Mouse (Mus musculus) spleen, postnatal 36 days (tissue): ENCODE data around the gene Zfp871.

Experiments used
- DNase-seq, 2 experiments: peaks; one replicate each; pipeline ENCODE4 v3.0.0; 2022; ENCODE audit warnings: low spot score in 2 of 2, mixed read lengths in 1 of 2

Zfp871 gene

DNA sequence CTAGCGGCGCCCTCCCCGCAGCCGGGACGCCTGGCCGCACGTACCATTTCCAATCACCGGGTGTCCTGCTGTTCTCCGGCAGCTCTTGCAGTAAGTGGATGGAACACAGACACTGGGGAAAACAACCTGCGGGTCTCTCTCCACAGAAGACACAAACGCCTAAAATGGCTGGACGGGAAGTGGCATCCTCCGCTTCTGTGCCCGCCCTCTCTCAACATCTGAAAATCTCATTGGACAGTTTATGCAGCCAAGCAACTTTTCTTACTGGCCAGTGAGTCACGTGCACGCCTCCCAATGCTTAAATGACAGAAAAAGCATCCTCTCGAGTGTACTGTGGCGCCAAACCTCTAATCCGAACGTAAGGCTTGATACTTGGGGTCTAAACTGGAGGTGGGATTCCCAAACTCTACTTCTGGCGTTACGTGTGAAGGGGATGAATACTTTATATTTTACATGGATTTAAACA lies at the start of gene Zfp871:
Gene Zfp871 (minus strand): TSS at position 194 of the 466 bp plus-strand sequence.
- DNase-seq: peak; percentile 88 to 90

GRCm38 (mm10) chr17:32830418-32830782 lies 42.3 kb upstream of the Zfp871 start:
- no peak for DNase-seq

- DNase-seq: peak; percentile 66 to 74
These were observed 41.7 kb upstream of the Zfp871 start, which contains the start of gene Zfp799 for GRCm38 (mm10) chr17:32829540-32830417. Zfp799 (minus strand) TSS chr17:32830261.

DNA sequence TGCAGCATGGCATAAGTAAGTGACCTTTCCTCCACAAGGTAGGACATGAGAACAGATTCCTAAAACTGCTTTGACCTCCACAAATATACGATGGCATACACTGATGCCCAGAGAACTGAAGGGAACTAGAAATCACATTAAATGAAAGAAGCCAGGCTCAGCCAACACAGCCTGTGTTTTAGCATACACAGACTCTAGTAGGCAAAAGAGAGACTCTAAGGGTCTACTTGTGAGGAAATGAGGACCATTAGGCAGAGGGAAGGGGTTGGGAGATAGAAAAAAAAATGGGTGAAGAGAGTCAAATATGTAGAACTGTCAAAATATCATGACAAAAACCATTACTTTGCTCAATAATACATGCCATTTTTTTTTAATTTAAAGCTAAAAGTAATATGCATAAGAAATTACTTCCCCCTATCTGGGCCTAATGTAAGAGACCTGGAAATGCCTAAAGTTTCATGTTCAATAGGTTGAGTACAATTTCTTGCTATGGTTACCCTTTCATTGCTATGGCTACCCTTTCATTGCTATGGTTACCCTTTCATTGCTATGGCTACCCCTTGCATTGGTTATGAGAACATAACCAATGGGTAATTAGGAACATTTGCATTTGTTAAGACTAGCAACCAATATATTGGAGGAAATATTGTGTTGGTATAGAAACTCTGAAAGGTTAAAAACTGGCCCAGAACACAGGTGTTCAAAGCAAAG lies 28.1 kb upstream of the Zfp871 start:
- DNase-seq: no peak

DNA sequence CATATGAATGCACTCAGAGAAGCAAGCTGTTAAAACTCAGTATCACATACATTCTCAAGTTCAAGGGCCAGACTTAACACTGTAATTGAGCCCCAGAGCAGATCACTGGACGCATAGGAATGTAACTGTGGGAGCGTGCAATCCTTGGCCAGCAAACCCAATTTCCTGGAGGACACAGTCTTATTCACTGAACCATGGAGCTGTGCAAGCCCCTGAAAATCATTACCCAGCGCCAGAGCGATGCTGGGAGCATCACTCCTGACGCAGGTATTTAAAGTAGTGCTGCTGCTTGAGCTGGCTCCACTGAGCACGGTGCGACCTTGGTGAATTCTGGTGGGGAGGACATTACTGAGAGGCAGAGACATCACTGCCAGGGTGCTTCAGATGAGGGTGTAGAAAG lies 26.0 kb upstream of the Zfp871 start:
- no peak for DNase-seq

DNA sequence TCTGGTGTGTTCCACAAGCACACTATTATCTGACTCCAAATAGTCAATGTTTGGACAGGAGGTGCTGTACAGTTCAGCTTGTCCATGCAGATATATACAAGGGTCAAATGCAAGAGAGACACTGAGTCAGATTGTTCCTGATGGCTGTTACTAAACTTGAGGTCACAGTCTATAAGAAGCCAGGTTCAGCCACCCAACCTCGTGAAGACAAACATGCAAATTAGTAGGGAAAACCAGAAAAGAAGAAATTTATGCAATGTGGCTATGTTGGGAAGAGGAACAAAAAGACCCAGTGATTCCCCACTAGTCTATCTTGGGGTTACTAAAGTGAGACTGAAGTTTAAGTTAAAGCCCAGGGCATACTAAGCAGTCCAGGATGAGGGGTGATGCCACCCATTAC lies 22.6 kb upstream of the Zfp871 start:
- DNase-seq: no peak

GRCm38 (mm10) chr17:32809544-32810374 lies 21.7 kb upstream of the Zfp871 start, which contains the start of gene Zfp811:
Zfp811 (minus strand) TSS chr17:32809931.
- no peak for DNase-seq

DNA sequence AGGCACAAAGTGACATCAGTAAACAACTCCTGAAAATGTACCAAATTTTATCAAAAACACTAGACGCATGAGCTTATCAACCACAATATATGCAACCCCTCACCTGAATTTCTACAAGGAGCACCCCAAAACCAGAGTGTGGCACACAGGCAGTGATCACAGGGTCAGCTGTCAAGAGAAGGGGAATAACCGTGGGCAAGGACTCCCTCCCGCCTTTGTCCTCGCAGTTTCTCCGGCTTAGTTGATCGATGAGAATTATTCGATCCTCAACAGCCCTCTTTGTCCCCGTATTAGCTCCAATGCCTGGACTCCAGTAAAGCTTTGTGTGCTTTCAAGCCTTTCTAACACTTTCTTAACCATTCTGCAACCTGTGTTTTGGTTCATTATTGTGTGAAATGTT lies 20.8 kb upstream of the Zfp871 start:
- no peak for DNase-seq

- no peak for DNase-seq
These were observed 1.2 kb upstream of the Zfp871 start for GRCm38 (mm10) chr17:32789244-32789643.

GRCm38 (mm10) chr17:32788576-32788975 lies 489 bp upstream of the Zfp871 start:
- DNase-seq: no peak

- DNase-seq: peak in 1 of 2 experiments; percentile 50
These were observed 522 bp downstream of the Zfp871 start for GRCm38 (mm10) chr17:32787436-32788093.

DNA sequence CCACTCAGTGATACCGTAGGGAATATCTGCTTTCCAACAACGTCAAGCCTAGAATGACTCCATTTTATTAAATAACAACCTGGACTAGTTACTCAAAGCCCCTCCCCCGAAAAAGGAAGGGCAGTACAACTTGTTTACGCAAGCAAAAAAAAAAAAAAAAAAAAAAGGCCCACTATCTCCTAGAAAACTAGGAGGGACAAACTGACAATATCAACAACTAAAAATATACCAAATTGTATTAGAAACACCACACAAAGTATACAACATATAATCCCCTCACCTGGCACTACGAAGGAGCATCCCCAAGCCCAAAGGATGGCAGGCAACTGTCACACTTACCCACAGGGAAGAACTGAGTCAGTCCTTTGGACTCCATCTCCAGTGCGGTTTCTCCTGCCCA lies 1.1 kb downstream of the Zfp871 start:
- DNase-seq: no peak

- no peak for DNase-seq
These were observed 2.4 kb downstream of the Zfp871 start for GRCm38 (mm10) chr17:32785656-32786055.

DNA sequence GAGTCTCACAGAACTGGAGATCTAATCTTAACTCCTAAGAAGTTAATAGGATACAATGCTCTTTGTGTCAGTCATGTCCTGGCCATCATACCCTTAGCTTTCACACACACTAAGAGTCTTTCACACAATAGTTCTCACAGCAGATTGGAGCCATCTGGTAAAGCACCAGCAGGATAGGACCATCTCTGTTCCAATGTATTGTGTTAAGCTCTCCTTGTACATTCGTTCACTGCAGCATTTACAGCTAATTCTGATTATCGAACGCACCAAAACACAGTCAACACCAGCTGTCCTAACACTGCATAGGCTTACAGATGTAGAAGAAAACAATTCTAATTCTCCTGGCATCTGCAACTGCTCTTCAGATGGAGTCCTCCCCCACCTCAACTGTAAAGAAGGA lies 10.5 kb downstream of the Zfp871 start:
- DNase-seq: no peak

- DNase-seq: no peak
These were observed 16.9 kb downstream of the Zfp871 start for GRCm38 (mm10) chr17:32771213-32771612.

DNA sequence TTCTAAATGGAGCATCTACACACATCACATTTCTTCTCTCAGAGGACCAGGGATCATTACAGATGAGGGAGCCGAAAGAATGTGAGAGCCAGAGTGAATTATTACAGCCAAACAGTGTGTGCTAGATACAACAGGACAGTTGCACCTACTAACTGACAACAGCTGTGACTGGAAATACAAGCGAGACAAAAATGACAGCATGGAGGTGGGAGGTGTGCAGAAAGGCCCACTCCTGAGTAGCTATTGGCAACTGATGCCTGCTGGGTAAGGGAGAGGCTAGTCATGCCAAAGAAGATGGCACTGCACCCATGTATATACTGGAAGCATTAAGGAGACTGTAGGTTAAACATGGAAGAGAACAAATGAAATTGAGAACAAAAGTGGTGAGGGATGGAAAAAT lies 21.7 kb downstream of the Zfp871 start:
- DNase-seq: no peak

GRCm38 (mm10) chr17:32757331-32757730 lies 30.8 kb downstream of the Zfp871 start:
- no peak for DNase-seq

GRCm38 (mm10) chr17:32753634-32754033 lies 34.5 kb downstream of the Zfp871 start:
- no peak for DNase-seq

DNA sequence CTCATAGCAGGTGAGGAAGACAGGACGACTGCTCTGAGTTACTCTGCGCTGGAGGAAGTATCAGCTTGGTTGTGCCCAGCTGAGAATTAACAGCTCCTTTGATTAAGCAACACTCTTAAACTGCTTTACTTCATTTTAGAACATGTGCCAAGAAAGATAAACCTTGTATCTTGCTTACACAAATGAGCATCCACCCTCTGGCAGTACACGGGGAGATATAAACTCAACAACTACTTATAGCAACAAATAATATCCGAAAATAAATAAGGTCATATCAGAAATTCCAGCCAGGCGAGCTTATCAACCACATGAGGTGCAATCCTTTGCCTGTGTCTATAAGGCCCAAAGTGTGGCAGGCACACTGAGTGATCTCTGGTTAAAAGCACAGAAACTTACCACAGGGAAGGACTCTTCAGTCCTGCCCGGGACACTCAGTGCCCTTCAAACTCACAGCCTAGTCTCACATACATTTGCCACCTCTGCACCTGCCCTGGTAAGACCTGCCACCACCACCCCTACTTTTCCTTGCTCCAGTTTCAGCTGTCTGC lies 35.2 kb downstream of the Zfp871 start:
- DNase-seq: no peak

- no peak for DNase-seq
These were observed 37.5 kb downstream of the Zfp871 start for GRCm38 (mm10) chr17:32750611-32751010.

GRCm38 (mm10) chr17:32741057-32741456 lies 47.0 kb downstream of the Zfp871 start:
- no peak for DNase-seq
